Mouse (Mus musculus) embryo, embryonic 9.5 days (tissue): ENCODE measurements at regions not wholly inside any gene's neighbourhood (a gene's known extent, or its start where the extent isn't known, plus 50 kb on each side); places are given as distances from the start of the nearest gene placed in this dataset.

Experiments used
- DNase-seq: peaks from one replicate; pipeline ENCODE4 v3.0.0-alpha.2; 2017; ENCODE audit errors: extremely low spot score

DNA sequence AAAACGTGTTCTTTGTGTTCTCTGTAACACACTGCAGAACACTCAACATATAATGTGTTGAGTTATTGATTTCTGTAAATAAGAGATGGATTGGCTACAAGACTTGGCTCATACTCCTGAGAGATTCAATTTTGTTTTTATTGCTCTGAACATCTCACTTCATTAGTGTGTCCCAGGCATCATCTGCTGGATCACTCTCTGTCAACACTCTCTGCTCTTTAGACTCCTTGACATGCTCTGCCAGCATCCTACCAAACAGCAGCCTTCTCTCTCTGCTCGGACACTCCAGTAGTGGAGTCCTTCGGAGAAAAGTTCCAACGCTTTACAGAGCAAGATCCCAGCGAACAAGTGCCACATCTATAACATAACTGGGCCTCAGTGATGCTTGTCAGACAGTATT, 235.1 kb upstream of the Lcorl start:
- DNase-seq, result no peak

GRCm38 (mm10) chr5:46086885-46087284, 229.5 kb upstream of the Lcorl start:
- no peak for DNase-seq

DNA sequence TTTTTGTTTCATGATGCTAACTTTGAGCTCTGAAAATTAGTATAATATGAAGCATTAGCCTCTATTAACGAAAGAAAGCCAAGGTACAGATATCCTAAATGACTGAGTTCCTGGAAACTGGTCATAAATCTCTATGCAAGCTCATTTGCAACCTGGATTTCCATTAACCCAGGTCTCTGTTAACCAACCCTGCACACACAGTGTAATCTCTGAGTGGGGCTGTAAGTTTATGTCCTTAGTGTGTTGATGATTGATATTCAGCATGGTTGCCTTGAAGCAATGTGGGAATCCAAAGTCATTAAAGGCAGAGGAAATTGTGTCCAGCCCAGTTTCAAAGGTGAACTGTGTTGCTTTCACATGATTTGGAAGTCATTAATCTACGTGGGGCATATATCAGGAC, 225.9 kb upstream of the Lcorl start:
- no peak for DNase-seq

DNA sequence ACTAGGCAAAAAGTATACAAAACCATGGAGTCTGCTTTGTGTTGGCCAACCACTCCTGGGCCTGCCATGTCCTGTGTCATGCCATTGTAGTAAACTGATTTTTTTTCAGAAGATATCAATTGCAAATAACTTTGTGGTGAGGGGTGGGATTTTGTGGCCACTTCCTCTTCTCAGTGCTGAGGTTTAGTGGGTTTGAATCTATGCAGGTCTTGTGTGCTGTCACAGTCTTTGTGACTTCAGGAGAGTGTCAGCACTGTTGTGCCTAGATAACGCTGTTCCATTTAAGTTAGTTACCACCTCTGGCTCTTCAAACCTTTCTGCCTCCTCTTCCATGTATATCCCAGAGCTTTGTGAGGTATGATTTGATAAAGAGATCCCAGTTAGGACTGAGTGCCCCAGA, 216.3 kb upstream of the Lcorl start:
- DNase-seq, result no peak

- DNase-seq, result no peak
These were observed 215.7 kb upstream of the Lcorl start for GRCm38 (mm10) chr5:46073136-46073535.

DNA sequence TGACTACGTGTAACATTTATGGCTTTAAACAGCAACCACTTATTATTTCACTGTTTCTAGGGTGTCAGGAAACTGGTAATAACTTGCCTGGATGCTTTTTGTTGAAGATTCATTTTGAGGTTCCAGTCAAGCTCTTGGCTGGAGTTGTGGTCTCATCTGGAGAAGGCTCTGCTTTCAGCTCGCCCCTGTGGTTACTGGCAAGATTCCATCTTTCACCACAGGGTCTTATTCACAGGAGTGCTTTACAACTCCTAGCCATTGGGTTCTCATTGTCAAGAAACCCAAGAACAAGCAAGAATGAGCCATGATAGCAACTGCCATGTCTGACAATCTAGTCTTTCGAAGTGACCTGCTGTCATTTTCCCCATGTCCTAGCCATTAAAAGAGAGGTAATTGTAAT, 202.5 kb upstream of the Lcorl start:
- DNase-seq, result no peak

DNA sequence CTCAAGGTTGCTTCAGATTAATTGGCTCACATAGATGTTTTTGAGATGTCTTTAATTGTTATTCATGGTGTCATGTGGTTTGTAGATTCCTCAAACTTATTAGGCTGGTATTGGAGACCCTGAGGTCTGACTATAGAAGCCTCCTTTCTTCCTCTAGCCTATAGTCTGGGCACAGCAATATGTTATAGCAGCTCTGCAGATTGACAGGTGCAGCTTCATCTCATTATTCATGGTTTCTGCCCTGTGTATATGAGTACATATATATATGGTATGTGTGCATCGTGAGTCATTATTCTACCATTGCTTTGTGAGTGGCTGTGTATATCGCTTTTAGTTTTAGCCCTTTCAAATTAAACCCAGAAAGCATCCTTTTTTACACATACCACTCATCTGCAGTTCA, 197.4 kb upstream of the Lcorl start:
- no peak for DNase-seq

DNA sequence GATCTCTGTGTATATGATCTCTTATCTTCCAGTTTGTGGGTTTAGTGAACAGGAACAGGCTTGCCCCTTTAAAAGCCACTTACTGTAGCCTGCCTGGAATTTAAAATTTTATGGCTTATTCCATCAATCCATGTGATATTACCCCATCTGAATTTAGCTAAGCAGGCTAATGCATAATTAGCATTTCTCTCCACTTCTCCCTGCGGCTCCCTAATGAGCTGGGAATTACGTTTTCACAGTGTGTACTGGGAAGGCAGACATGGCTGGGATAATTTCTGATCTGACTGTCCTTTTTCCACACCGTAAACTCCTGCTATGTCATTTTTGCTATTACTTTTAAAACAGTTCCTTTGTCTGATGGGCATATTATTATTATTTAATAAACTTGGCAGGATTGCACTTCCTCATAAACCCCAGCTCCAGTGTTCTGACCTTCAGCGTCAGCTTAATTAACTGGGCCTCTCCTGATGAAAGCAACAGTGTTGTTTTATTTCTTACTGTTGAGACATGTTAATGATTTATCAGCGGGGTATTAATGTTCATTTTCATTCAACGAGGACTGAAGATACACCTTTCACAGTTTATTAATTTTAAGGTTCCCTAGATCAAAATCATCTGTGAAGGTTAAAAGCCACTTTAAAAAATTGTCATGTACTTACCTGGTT, 185.4 kb upstream of the Lcorl start:
- no peak for DNase-seq

GRCm38 (mm10) chr5:46033008-46033676, 175.7 kb upstream of the Lcorl start:
- no peak for DNase-seq

DNA sequence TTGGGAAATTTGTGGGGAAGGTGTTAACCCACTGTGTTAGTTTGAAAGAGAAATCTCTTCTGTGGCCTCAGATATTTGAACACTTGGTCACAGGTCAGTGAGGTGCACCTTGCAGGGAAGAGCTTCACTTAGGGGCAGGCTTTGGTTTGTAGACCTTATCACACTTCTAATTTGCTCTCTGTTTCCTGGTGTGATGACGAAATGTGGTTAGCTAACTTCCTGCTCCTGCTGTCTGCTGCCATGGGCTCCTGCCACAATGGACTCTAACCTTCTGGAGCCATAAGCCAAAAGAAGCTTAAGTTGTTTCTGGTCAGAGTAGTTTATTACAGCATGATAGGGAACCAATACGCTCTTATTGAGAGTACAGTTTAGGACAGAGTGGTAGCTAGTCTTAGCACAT, 174.8 kb upstream of the Lcorl start:
- DNase-seq, result no peak

DNA sequence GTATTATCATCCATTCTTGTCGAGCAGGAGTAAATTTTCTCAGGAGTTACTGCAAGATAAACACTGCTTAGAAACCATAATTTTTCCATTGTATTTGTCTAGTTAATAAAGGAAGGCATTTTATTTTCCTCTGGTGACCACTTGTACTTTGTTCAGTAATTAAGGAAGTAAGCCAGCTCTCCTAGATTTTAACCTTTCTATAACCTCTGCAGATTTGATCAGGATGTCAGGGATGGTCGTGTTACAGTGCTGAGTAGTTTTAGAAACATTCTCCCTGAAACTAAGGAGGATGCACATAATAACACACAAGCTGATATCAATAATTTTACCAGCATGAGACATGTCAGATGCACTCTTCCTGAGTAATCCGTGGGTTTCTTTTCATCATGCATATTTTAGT, 166.7 kb upstream of the Lcorl start:
- DNase-seq, result no peak

GRCm38 (mm10) chr5:46023456-46023855, 166.0 kb upstream of the Lcorl start:
- no peak for DNase-seq

DNA sequence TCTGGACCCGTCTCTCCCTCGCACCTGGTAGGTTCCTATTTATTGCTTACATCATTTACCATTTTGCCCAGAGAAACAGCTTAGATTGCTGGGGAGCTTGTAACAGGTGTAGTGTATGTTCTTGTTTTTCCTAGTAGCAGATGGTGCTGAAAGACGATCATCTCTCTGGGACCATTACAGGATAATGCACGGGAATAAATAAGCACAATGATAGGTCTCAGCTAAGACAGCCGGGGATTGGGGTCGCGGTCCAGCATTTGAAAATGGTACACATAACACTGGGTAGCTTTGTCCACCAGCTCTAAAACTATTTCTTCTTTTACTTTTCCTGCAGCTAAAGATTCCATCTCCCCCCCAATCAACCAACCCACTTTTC, 164.6 kb upstream of the Lcorl start:
- no peak for DNase-seq

GRCm38 (mm10) chr5:46021398-46022046, 164.1 kb upstream of the Lcorl start:
- no peak for DNase-seq

GRCm38 (mm10) chr5:46020175-46020574, 162.8 kb upstream of the Lcorl start:
- no peak for DNase-seq

- DNase-seq, result no peak
These were observed 150.0 kb upstream of the Lcorl start for GRCm38 (mm10) chr5:46007446-46007845.

- no peak for DNase-seq
These were observed 149.3 kb upstream of the Lcorl start for GRCm38 (mm10) chr5:46006691-46007090.

- DNase-seq, result no peak
These were observed 148.8 kb upstream of the Lcorl start for GRCm38 (mm10) chr5:46006228-46006627.

DNA sequence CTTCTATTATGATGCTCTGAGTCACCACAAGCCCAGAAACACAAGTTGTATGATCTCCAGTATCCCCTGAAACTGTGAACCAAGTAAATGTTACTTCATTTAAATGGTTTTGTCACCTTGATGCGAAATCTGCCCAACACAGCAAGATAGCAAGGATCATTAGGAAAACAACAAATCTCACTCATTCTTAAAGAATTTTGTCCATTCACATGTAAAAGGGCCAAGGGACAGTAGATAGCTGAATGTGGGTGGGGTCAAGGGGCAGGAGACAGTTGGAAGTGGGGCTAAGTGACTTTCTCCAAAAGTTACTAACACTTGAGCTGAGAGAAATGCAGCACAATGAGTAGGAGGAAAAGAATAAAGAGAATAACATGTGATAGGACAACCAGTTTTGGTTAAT, 148.2 kb upstream of the Lcorl start:
- DNase-seq, result no peak

DNA sequence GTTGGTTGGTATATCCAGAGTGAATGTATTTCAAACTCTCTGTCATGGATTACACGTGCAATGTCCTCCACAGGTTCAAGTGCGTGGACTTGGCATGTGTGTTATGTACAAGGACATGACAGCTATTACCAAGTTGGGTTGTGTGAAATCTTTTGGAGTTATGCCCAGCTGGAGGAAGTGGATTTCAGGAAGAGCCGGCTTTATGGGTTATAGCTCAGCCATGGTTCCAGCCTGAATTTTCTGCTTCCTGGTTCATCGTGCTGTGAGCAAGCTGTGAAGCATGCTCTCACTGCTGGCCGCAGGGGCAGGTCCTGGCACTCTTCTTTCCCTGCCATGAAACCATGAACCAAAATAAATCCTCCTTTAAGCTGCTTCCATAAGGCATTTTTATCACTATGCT, 144.6 kb upstream of the Lcorl start:
- no peak for DNase-seq

DNA sequence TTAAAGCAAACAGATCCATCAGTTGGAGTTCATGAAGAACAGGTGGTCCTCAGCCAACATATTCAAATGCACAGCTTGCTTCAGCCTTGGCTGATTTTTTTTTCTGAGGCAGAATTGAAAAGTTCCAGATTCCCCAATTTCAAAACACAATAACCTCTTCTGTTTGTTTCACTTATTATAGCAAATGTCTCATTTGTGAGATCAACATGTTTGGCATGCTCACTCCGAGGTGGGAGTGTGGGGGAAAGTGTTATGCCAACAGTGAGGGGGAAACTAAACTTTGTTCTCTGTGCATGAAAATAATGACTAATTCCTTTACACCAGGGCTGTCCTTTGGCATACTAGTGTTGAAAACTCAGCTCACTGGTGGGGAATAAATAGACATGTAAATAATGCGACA, 100.4 kb upstream of the Lcorl start:
- DNase-seq, result no peak

DNA sequence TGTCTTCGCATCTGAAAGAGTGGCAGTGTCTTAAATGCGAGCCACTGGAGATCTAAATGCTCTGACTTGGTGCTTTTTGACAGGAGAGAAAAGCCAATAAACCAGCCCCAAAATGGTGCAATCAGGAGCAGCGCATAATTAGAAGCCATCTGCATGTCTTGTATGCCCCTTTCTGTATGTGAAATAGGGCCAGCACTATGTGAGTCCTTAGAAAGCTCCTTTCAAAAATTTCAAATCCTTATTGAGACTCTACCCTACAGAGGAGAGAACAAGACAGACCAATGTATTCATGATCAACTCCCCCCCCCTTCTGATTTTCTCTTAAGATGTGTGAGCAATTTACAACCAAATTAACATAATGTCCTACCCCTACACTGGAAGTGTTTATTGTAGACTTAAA, 86.6 kb upstream of the Lcorl start:
- no peak for DNase-seq

DNA sequence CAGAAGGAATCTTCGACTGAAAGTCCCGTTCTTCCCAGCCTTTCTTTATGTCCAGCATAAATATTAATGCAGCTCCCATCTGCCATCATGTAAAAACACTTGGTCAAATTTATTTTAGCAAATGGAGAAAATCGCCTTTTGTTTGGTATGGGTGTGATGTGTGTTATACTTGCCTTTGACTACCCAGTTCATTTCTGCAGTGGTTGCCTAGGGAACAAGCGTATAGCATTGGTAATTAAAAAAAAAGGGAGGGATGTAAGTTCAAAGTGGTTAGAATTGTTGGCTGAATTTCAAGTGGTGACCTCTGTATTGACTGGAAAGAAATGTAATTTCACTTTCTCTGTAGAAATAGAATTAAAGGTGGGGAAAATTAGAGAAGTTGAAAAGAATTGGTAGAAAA, 75.6 kb upstream of the Lcorl start:
- no peak for DNase-seq
